Mouse (Mus musculus): ENCODE data around the gene Zfp541. TPM values are rescaled to one million over a fixed set of nuclear protein-coding genes. Genes with fewer than 3 reads are reported as not detected.
A peak's percentile ranks its signal among the peaks of the same experiment; 100 is the strongest.

Zfp541 gene
- polyA plus RNA-seq, 1 experiment: not detected

GRCm38 (mm10) chr7:16079947-16080346 is 18.3 kb downstream of the Zfp541 start:
- no peak for TF ChIP-seq CTCF (IDR thresholded peaks at IDR 0.05; ENCODE audit: low read depth, low read length)
- no peak for TF ChIP-seq POLR2A (IDR thresholded peaks at IDR 0.05; ENCODE audit: insufficient read depth, low read length)
- TF ChIP-seq EP300 (IDR thresholded peaks at IDR 0.05; ENCODE audit: insufficient read depth, low read depth, low read length): no peak
- no peaks in the 10 kb centered on the region for H3K4me1 ChIP-seq (ENCODE audit: control insufficient read depth, insufficient read depth, low read length)
- no peaks in the 10 kb centered on the region for H3K27me3 ChIP-seq (ENCODE audit: control insufficient read depth, insufficient read depth, low read length, poor library complexity, severe bottlenecking)
- no peak overlapping the region for H3K27ac ChIP-seq (ENCODE audit: insufficient read depth, low read length)
- no peak overlapping the region for H3K4me3 ChIP-seq (ENCODE audit: low read depth, low read length)
- no peak overlapping the region for H3K9ac ChIP-seq (ENCODE audit: low read depth, poor library complexity, severe bottlenecking)
- H3K9me3 ChIP-seq (replicated peaks; ENCODE audit: control insufficient read depth, insufficient read depth, low read length, poor library complexity, severe bottlenecking): no peaks in the 10 kb centered on the region
- H3K36me3 ChIP-seq (ENCODE audit: control insufficient read depth, insufficient read depth, low read length, poor library complexity, severe bottlenecking): no peaks in the 10 kb centered on the region

- H3K27me3 ChIP-seq (ENCODE audit: control insufficient read depth, insufficient read depth, low read length, poor library complexity, severe bottlenecking): no peaks in the 10 kb centered on the region
- TF ChIP-seq POLR2A (IDR thresholded peaks at IDR 0.05; ENCODE audit: insufficient read depth, low read length): no peak
- no peak for TF ChIP-seq EP300 (IDR thresholded peaks at IDR 0.05; ENCODE audit: insufficient read depth, low read depth, low read length)
- TF ChIP-seq CTCF (IDR thresholded peaks at IDR 0.05; ENCODE audit: low read depth, low read length): no peak
- no peaks in the 10 kb centered on the region for H3K9me3 ChIP-seq (replicated peaks; ENCODE audit: control insufficient read depth, insufficient read depth, low read length, poor library complexity, severe bottlenecking)
- no peak overlapping the region for H3K9ac ChIP-seq (ENCODE audit: low read depth, poor library complexity, severe bottlenecking)
- no peak overlapping the region for H3K4me3 ChIP-seq (ENCODE audit: low read depth, low read length)
- no peaks in the 10 kb centered on the region for H3K4me1 ChIP-seq (ENCODE audit: control insufficient read depth, insufficient read depth, low read length)
- H3K36me3 ChIP-seq (ENCODE audit: control insufficient read depth, insufficient read depth, low read length, poor library complexity, severe bottlenecking): no peaks in the 10 kb centered on the region
- no peak overlapping the region for H3K27ac ChIP-seq (ENCODE audit: insufficient read depth, low read length)
Measured at GRCm38 (mm10) chr7:16080581-16080980, 19.0 kb downstream of the Zfp541 start.

- H3K27ac ChIP-seq (ENCODE audit: insufficient read depth, low read length): no peak overlapping the region
- no peak for TF ChIP-seq EP300 (IDR thresholded peaks at IDR 0.05; ENCODE audit: insufficient read depth, low read depth, low read length)
- no peak for TF ChIP-seq CTCF (IDR thresholded peaks at IDR 0.05; ENCODE audit: low read depth, low read length)
- TF ChIP-seq POLR2A (IDR thresholded peaks at IDR 0.05; ENCODE audit: insufficient read depth, low read length): no peak
- no peaks in the 10 kb centered on the region for H3K9me3 ChIP-seq (replicated peaks; ENCODE audit: control insufficient read depth, insufficient read depth, low read length, poor library complexity, severe bottlenecking)
- H3K4me3 ChIP-seq (ENCODE audit: low read depth, low read length): no peak overlapping the region
- H3K27me3 ChIP-seq (ENCODE audit: control insufficient read depth, insufficient read depth, low read length, poor library complexity, severe bottlenecking): no peaks in the 10 kb centered on the region
- H3K9ac ChIP-seq (ENCODE audit: low read depth, poor library complexity, severe bottlenecking): no peak overlapping the region
- H3K36me3 ChIP-seq (ENCODE audit: control insufficient read depth, insufficient read depth, low read length, poor library complexity, severe bottlenecking): no peaks in the 10 kb centered on the region
- H3K4me1 ChIP-seq (ENCODE audit: control insufficient read depth, insufficient read depth, low read length): no peaks in the 10 kb centered on the region
Measured at GRCm38 (mm10) chr7:16083361-16083760, 21.7 kb downstream of the Zfp541 start.

- Histone ChIP-seq H3K9ac (ENCODE audit: low read depth, poor library complexity, severe bottlenecking) (no peak overlapping the region), H3K27me3 (ENCODE audit: control insufficient read depth, insufficient read depth, low read length, poor library complexity, severe bottlenecking) (no peaks in the 10 kb centered on the region), H3K4me1 (ENCODE audit: control insufficient read depth, insufficient read depth, low read length) (no peaks in the 10 kb centered on the region), H3K9me3 (replicated peaks; ENCODE audit: control insufficient read depth, insufficient read depth, low read length, poor library complexity, severe bottlenecking) (no peaks in the 10 kb centered on the region), H3K27ac (ENCODE audit: insufficient read depth, low read length) (no peak overlapping the region), H3K36me3 (ENCODE audit: control insufficient read depth, insufficient read depth, low read length, poor library complexity, severe bottlenecking) (no peaks in the 10 kb centered on the region), H3K4me3 (ENCODE audit: low read depth, low read length) (no peak overlapping the region)
- TF ChIP-seq CTCF (IDR thresholded peaks at IDR 0.05; ENCODE audit: low read depth, low read length) (no peak), POLR2A (IDR thresholded peaks at IDR 0.05; ENCODE audit: insufficient read depth, low read length) (no peak)
Measured at GRCm38 (mm10) chr7:16087587-16087986, 26.0 kb downstream of the Zfp541 start.

GRCm38 (mm10) chr7:16094592-16094991 is 33.0 kb downstream of the Zfp541 start:
- Histone ChIP-seq H3K9ac (ENCODE audit: low read depth, poor library complexity, severe bottlenecking) (no peak overlapping the region), H3K4me3 (ENCODE audit: low read depth, low read length) (no peak overlapping the region), H3K27ac (ENCODE audit: insufficient read depth, low read length) (no peak overlapping the region), H3K9me3 (replicated peaks; ENCODE audit: control insufficient read depth, insufficient read depth, low read length, poor library complexity, severe bottlenecking) (no peaks in the 10 kb centered on the region), H3K36me3 (ENCODE audit: control insufficient read depth, insufficient read depth, low read length, poor library complexity, severe bottlenecking) (no peaks in the 10 kb centered on the region), H3K27me3 (ENCODE audit: control insufficient read depth, insufficient read depth, low read length, poor library complexity, severe bottlenecking) (no peaks in the 10 kb centered on the region), H3K4me1 (ENCODE audit: control insufficient read depth, insufficient read depth, low read length) (no peaks in the 10 kb centered on the region)
- TF ChIP-seq CTCF (IDR thresholded peaks at IDR 0.05; ENCODE audit: low read depth, low read length): no peak
- TF ChIP-seq EP300 (IDR thresholded peaks at IDR 0.05; ENCODE audit: insufficient read depth, low read depth, low read length): no peak
- TF ChIP-seq POLR2A (IDR thresholded peaks at IDR 0.05; ENCODE audit: insufficient read depth, low read length): no peak

- H3K9me3 ChIP-seq (replicated peaks; ENCODE audit: control insufficient read depth, insufficient read depth, low read length, poor library complexity, severe bottlenecking): no peaks in the 10 kb centered on the region
- peak within 1 kb of the TSS; percentile 88 for H3K9ac ChIP-seq (ENCODE audit: low read depth, poor library complexity, severe bottlenecking)
- no peaks in the 10 kb centered on the region for H3K36me3 ChIP-seq (ENCODE audit: control insufficient read depth, insufficient read depth, low read length, poor library complexity, severe bottlenecking)
- H3K4me3 ChIP-seq (ENCODE audit: low read depth, low read length): peak within 1 kb of the TSS; percentile 98
- TF ChIP-seq POLR2A (IDR thresholded peaks at IDR 0.05; ENCODE audit: insufficient read depth, low read length) (peak; percentile 99), CTCF (IDR thresholded peaks at IDR 0.05; ENCODE audit: low read depth, low read length) (no peak), EP300 (IDR thresholded peaks at IDR 0.05; ENCODE audit: insufficient read depth, low read depth, low read length) (peak; percentile 33; the same call in 1 of the 2 replicates)
- H3K27ac ChIP-seq (ENCODE audit: insufficient read depth, low read length): no peak within 1 kb of the TSS; the same call in 1 of the 2 replicates
- peaks cover 2% of the 10 kb centered on the region for H3K4me1 ChIP-seq (ENCODE audit: control insufficient read depth, insufficient read depth, low read length)
- H3K27me3 ChIP-seq (ENCODE audit: control insufficient read depth, insufficient read depth, low read length, poor library complexity, severe bottlenecking): no peaks in the 10 kb centered on the region
Measured at GRCm38 (mm10) chr7:16098021-16099017, 36.7 kb downstream of the Zfp541 start, which contains the start of gene Napa. Napa (plus strand) TSS chr7:16098458.

Data from ES-Bruce4 (cell line).